Mouse (Mus musculus): ENCODE measurements around the gene Dgki. TPM values are rescaled to one million over a fixed set of nuclear protein-coding genes. Genes with fewer than 3 reads are reported as not detected.
A peak's percentile ranks its signal among the peaks of the same experiment; 100 is the strongest.

The Dgki gene
- polyA plus RNA-seq, 1 experiment = 7.5 TPM

GRCm38 (mm10) chr6:36816666-36817065 is 483.3 kb downstream of the Dgki start:
- Histone ChIP-seq H3K4me1 (ENCODE audit: control insufficient read depth, insufficient read depth, low read length) (no peaks in the 10 kb centered on the region), H3K27me3 (ENCODE audit: control insufficient read depth, insufficient read depth, low read length) (no peaks in the 10 kb centered on the region), H3K27ac (ENCODE audit: insufficient read depth, low read length) (no peak overlapping the region), H3K4me3 (replicated peaks; ENCODE audit: insufficient read depth, low read depth, low read length) (no peak overlapping the region)
- WGBS = 87% methylated on average over 3 of the region's 3 CpGs
- no peak for DNase-seq
- TF ChIP-seq CTCF (IDR thresholded peaks at IDR 0.05; ENCODE audit: borderline replicate concordance, insufficient read depth, low read depth, low read length) (no peak), POLR2A (IDR thresholded peaks at IDR 0.05; ENCODE audit: borderline replicate concordance, insufficient read depth, low read length) (no peak)

GRCm38 (mm10) chr6:36815992-36816391 is 484.0 kb downstream of the Dgki start:
- Histone ChIP-seq H3K4me1 (ENCODE audit: control insufficient read depth, insufficient read depth, low read length) (no peaks in the 10 kb centered on the region), H3K4me3 (replicated peaks; ENCODE audit: insufficient read depth, low read depth, low read length) (no peak overlapping the region), H3K27ac (ENCODE audit: insufficient read depth, low read length) (no peak overlapping the region), H3K27me3 (ENCODE audit: control insufficient read depth, insufficient read depth, low read length) (no peaks in the 10 kb centered on the region)
- TF ChIP-seq CTCF (IDR thresholded peaks at IDR 0.05; ENCODE audit: borderline replicate concordance, insufficient read depth, low read depth, low read length) (no peak), POLR2A (IDR thresholded peaks at IDR 0.05; ENCODE audit: borderline replicate concordance, insufficient read depth, low read length) (no peak)
- DNase-seq = no peak
- WGBS = 87% methylated on average over 2 of the region's 2 CpGs

- H3K27ac ChIP-seq (ENCODE audit: insufficient read depth, low read length) = no peak overlapping the region
- no peak overlapping the region for H3K4me3 ChIP-seq (replicated peaks; ENCODE audit: insufficient read depth, low read depth, low read length)
- no peak for DNase-seq
- TF ChIP-seq CTCF (IDR thresholded peaks at IDR 0.05; ENCODE audit: borderline replicate concordance, insufficient read depth, low read depth, low read length) (no peak), POLR2A (IDR thresholded peaks at IDR 0.05; ENCODE audit: borderline replicate concordance, insufficient read depth, low read length) (no peak)
- no peaks in the 10 kb centered on the region for H3K27me3 ChIP-seq (ENCODE audit: control insufficient read depth, insufficient read depth, low read length)
- no peaks in the 10 kb centered on the region; the same call in 1 of the 2 replicates for H3K4me1 ChIP-seq (ENCODE audit: control insufficient read depth, insufficient read depth, low read length)
- 75% methylated on average over 7 of the region's 7 CpGs for WGBS
Measured at GRCm38 (mm10) chr6:36812666-36813515, 487.1 kb downstream of the Dgki start.

DNA sequence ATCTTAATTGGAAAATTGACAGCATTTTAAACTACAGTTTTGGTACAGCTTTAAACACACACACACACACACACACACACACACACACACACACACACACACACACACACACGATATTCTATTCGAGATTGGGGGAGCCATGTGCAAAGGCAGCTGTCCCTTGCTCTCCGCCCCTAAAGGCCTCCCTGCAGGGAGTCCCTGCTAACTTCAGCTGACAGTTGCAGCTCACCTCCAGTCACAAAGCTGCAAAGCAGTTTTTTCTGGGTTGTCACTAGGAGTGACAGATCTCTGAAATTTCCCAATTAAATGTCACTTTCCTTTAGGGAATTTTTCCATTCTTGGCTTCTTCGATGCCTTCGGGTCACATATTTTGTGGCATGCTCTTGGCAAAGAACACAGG is 489.5 kb downstream of the Dgki start:
- TF ChIP-seq POLR2A (IDR thresholded peaks at IDR 0.05; ENCODE audit: borderline replicate concordance, insufficient read depth, low read length) (no peak), CTCF (IDR thresholded peaks at IDR 0.05; ENCODE audit: borderline replicate concordance, insufficient read depth, low read depth, low read length) (no peak)
- Histone ChIP-seq H3K4me1 (ENCODE audit: control insufficient read depth, insufficient read depth, low read length) (no peaks in the 10 kb centered on the region; the same call in 1 of the 2 replicates), H3K4me3 (replicated peaks; ENCODE audit: insufficient read depth, low read depth, low read length) (no peak overlapping the region), H3K27me3 (ENCODE audit: control insufficient read depth, insufficient read depth, low read length) (no peaks in the 10 kb centered on the region), H3K27ac (ENCODE audit: insufficient read depth, low read length) (no peak overlapping the region)
- 16% methylated on average over 5 of the region's 5 CpGs for WGBS
- peak in 1 of 2 experiments; percentile 17 for DNase-seq

DNA sequence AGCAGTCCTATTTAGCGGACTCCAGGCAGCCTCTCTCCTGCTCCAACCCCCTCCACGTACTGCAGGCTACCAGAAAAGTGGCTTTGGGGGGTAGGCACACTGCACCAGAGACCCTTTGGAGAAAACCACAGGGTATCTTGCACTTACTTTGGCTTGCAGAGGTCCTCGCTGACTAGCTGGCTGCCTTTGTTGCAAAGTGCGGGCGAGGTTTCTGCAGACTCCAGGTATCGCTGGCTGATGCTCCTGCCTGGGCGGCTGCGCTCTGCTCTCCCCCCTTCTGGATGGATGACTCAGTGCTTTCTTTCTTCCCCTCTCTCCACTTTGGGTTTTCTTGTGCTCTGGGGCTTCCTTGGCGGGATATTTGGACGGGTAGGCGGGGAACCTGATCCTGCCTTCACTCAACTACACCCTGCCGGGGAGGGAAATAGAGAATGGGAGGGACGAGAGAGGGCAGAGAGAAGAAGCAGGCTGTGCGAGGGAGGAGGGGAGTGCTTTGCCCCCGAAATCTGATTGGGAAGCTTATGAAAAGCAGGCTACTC is 490.2 kb downstream of the Dgki start, which contains the start of gene Ptn:
Ptn (minus strand) TSS at position 474 of the 539 bp plus-strand sequence.
- WGBS = 0% methylated on average over 15 of the region's 15 CpGs

GRCm38 (mm10) chr6:36809311-36809726 is 490.7 kb downstream of the Dgki start:
- peak; percentile 78 to 82 for DNase-seq
- no peak for TF ChIP-seq CTCF (IDR thresholded peaks at IDR 0.05; ENCODE audit: borderline replicate concordance, insufficient read depth, low read depth, low read length)
- no peak for TF ChIP-seq POLR2A (IDR thresholded peaks at IDR 0.05; ENCODE audit: borderline replicate concordance, insufficient read depth, low read length)

More for the DNA sequence above, 490.2 kb downstream of the Dgki start, which contains the start of gene Ptn:
- Histone ChIP-seq H3K4me3 (replicated peaks; ENCODE audit: insufficient read depth, low read depth, low read length) (peak within 1 kb of the TSS; percentile 62), H3K27me3 (ENCODE audit: control insufficient read depth, insufficient read depth, low read length) (no peaks in the 10 kb centered on the region), H3K4me1 (ENCODE audit: control insufficient read depth, insufficient read depth, low read length) (no peaks in the 10 kb centered on the region; the same call in 1 of the 2 replicates), H3K27ac (ENCODE audit: insufficient read depth, low read length) (0 out of 2 replicates have a peak within 1 kb of the TSS, but pooled peaks have one; percentile 10)
- DNase-seq = peak; percentile 46 to 63
- TF ChIP-seq CTCF (IDR thresholded peaks at IDR 0.05; ENCODE audit: borderline replicate concordance, insufficient read depth, low read depth, low read length) (no peak), POLR2A (IDR thresholded peaks at IDR 0.05; ENCODE audit: borderline replicate concordance, insufficient read depth, low read length) (0 out of 2 replicates have a peak, but pooled peaks have one; percentile 13)

GRCm38 (mm10) chr6:36808306-36809058 is 491.5 kb downstream of the Dgki start:
- WGBS = 69% methylated on average over 7 of the region's 7 CpGs
- DNase-seq = no peak
- Histone ChIP-seq H3K4me1 (ENCODE audit: control insufficient read depth, insufficient read depth, low read length) (no peaks in the 10 kb centered on the region; the same call in 1 of the 2 replicates), H3K27me3 (ENCODE audit: control insufficient read depth, insufficient read depth, low read length) (no peaks in the 10 kb centered on the region), H3K4me3 (replicated peaks; ENCODE audit: insufficient read depth, low read depth, low read length) (peak overlapping the region; percentile 1), H3K27ac (ENCODE audit: insufficient read depth, low read length) (no peak overlapping the region)
- TF ChIP-seq POLR2A (IDR thresholded peaks at IDR 0.05; ENCODE audit: borderline replicate concordance, insufficient read depth, low read length) = no peak
- TF ChIP-seq CTCF (IDR thresholded peaks at IDR 0.05; ENCODE audit: borderline replicate concordance, insufficient read depth, low read depth, low read length) = no peak

More at GRCm38 (mm10) chr6:36809311-36809726, 490.7 kb downstream of the Dgki start:
- Histone ChIP-seq H3K4me1 (ENCODE audit: control insufficient read depth, insufficient read depth, low read length) (no peaks in the 10 kb centered on the region; the same call in 1 of the 2 replicates), H3K4me3 (replicated peaks; ENCODE audit: insufficient read depth, low read depth, low read length) (peak overlapping the region; percentile 62), H3K27ac (ENCODE audit: insufficient read depth, low read length) (no peak overlapping the region), H3K27me3 (ENCODE audit: control insufficient read depth, insufficient read depth, low read length) (no peaks in the 10 kb centered on the region)
- WGBS = 1% methylated on average over 7 of the region's 7 CpGs

Data from cerebellum, adult 2 months (tissue).